Mouse (Mus musculus): ENCODE data around the gene Hoxb2. TPM values are rescaled to one million over a fixed set of nuclear protein-coding genes. Genes with fewer than 3 reads are reported as not detected.

Hoxb2 gene
- polyA plus RNA-seq, 1 experiment: not detected

DNA sequence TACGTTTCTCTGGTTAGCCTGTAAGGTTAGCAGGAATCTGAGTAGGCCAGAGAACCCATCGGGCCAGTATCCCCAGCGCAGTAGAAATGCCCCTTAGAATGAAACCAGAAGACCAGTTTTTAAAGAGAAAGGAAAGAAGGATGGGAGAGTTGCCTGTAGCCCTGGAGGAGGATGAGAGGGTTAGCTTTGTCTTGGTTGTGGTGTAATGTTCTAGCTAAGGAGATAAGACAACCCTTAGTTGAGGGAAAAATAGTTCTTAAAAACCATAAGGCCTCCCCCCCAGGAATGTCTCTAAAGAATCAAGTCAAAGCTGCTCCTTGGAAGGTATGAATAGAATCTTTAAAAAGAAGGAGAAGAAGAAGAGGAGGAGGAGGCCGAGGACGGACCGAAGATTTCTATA, 27.6 kb upstream of the Hoxb2 start:
- no peak overlapping the region for H3K4me3 ChIP-seq (ENCODE audit: insufficient read depth, poor library complexity, severe bottlenecking)
- peaks cover 80% of the 10 kb centered on the region for H3K27me3 ChIP-seq (ENCODE audit: control insufficient read depth, insufficient read depth, insufficient read length)
- TF ChIP-seq MYOG (IDR thresholded peaks at IDR 0.05; ENCODE audit: control insufficient read depth, extremely low read depth, insufficient read length): no peak
- no peak for TF ChIP-seq USF1 (IDR thresholded peaks at IDR 0.05; ENCODE audit: low read depth)
- TF ChIP-seq CTCF (IDR thresholded peaks at IDR 0.05; ENCODE audit: control insufficient read depth, insufficient read depth, insufficient read length): no peak
- TF ChIP-seq MYOD1 (IDR thresholded peaks at IDR 0.05; ENCODE audit: control insufficient read depth, insufficient read length, low read depth): no peak
- no peak for TF ChIP-seq MAX (IDR thresholded peaks at IDR 0.05)
- TF ChIP-seq CEBPB (IDR thresholded peaks at IDR 0.05; ENCODE audit: low read depth): no peak
- TF ChIP-seq FOSL1 (IDR thresholded peaks at IDR 0.05; ENCODE audit: insufficient read depth, low read length, poor library complexity, severe bottlenecking): no peak
- no peaks in the 10 kb centered on the region for H3K79me3 ChIP-seq (ENCODE audit: low read depth)
- no peak overlapping the region for H3ac ChIP-seq (ENCODE audit: control insufficient read depth, insufficient read length, low read depth)
- H3K79me2 ChIP-seq (ENCODE audit: control insufficient read depth, insufficient read depth): no peaks in the 10 kb centered on the region
- no peaks in the 10 kb centered on the region for H3K36me3 ChIP-seq (ENCODE audit: control insufficient read depth, insufficient read depth)

DNA sequence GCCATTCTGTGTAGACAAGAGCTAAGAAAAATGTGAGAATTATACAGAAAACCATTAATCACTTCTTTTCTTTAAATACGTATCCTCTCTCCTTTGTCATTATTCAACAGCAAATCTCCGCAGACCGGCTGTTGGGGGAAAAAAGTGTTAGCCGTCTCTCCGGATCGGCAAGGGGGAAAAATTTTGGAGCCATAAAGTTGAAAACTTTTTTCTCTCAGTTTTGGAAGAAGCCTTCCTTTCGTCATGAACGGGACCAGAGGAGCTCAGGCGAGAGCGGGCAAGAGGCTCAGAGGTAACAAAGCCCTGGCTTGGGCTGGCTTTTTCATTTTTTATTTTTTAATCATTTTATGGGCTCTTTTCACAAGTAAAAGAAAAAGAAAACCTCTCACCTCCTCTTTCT, 27.2 kb upstream of the Hoxb2 start, which contains the start of gene Hoxb3:
TSS of gene Hoxb3 (plus strand) at position 173 of the 400 bp plus-strand sequence.
- Histone ChIP-seq H3K36me3 (ENCODE audit: control insufficient read depth, insufficient read depth) (no peaks in the 10 kb centered on the region), H3K27me3 (ENCODE audit: control insufficient read depth, insufficient read depth, insufficient read length) (peaks cover 79% of the 10 kb centered on the region), H3K4me3 (ENCODE audit: insufficient read depth, poor library complexity, severe bottlenecking) (no peak within 1 kb of the TSS), H3K79me2 (ENCODE audit: control insufficient read depth, insufficient read depth) (no peaks in the 10 kb centered on the region), H3K79me3 (ENCODE audit: low read depth) (no peaks in the 10 kb centered on the region), H3ac (ENCODE audit: control insufficient read depth, insufficient read length, low read depth) (no peak within 1 kb of the TSS)
- TF ChIP-seq USF1 (IDR thresholded peaks at IDR 0.05; ENCODE audit: low read depth) (no peak), MYOG (IDR thresholded peaks at IDR 0.05; ENCODE audit: control insufficient read depth, extremely low read depth, insufficient read length) (no peak), MYOD1 (IDR thresholded peaks at IDR 0.05; ENCODE audit: control insufficient read depth, insufficient read length, low read depth) (no peak), CTCF (IDR thresholded peaks at IDR 0.05; ENCODE audit: control insufficient read depth, insufficient read depth, insufficient read length) (no peak), MAX (IDR thresholded peaks at IDR 0.05) (no peak), FOSL1 (IDR thresholded peaks at IDR 0.05; ENCODE audit: insufficient read depth, low read length, poor library complexity, severe bottlenecking) (no peak), CEBPB (IDR thresholded peaks at IDR 0.05; ENCODE audit: low read depth) (no peak)

DNA sequence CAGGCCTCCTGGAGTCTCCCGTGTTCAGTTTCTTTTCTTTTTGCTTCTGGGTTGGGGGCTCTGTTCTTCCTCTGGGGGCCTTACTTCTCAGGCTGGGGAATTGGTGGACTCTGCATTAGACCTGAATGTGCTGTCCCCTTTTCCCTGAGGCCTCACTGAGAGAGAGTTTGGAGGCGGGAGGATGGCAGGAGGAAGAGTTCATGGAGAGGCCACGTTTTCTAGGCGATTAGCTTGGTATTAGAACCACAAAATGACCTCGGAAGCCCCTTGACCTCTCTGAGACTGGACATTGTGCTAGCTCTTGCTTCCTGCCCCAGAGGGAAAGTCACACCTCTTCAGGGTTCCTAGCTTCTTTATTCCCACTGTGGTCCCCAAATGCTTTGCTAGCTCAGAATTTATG, 26.2 kb upstream of the Hoxb2 start:
- Histone ChIP-seq H3K79me3 (ENCODE audit: low read depth) (no peaks in the 10 kb centered on the region), H3K27me3 (ENCODE audit: control insufficient read depth, insufficient read depth, insufficient read length) (peaks cover 77% of the 10 kb centered on the region), H3K36me3 (ENCODE audit: control insufficient read depth, insufficient read depth) (no peaks in the 10 kb centered on the region), H3K4me3 (ENCODE audit: insufficient read depth, poor library complexity, severe bottlenecking) (no peak overlapping the region), H3ac (ENCODE audit: control insufficient read depth, insufficient read length, low read depth) (no peak overlapping the region), H3K79me2 (ENCODE audit: control insufficient read depth, insufficient read depth) (no peaks in the 10 kb centered on the region)
- TF ChIP-seq CEBPB (IDR thresholded peaks at IDR 0.05; ENCODE audit: low read depth): no peak
- no peak for TF ChIP-seq CTCF (IDR thresholded peaks at IDR 0.05; ENCODE audit: control insufficient read depth, insufficient read depth, insufficient read length)
- TF ChIP-seq MYOD1 (IDR thresholded peaks at IDR 0.05; ENCODE audit: control insufficient read depth, insufficient read length, low read depth): no peak
- no peak for TF ChIP-seq FOSL1 (IDR thresholded peaks at IDR 0.05; ENCODE audit: insufficient read depth, low read length, poor library complexity, severe bottlenecking)
- no peak for TF ChIP-seq USF1 (IDR thresholded peaks at IDR 0.05; ENCODE audit: low read depth)
- no peak for TF ChIP-seq MYOG (IDR thresholded peaks at IDR 0.05; ENCODE audit: control insufficient read depth, extremely low read depth, insufficient read length)

DNA sequence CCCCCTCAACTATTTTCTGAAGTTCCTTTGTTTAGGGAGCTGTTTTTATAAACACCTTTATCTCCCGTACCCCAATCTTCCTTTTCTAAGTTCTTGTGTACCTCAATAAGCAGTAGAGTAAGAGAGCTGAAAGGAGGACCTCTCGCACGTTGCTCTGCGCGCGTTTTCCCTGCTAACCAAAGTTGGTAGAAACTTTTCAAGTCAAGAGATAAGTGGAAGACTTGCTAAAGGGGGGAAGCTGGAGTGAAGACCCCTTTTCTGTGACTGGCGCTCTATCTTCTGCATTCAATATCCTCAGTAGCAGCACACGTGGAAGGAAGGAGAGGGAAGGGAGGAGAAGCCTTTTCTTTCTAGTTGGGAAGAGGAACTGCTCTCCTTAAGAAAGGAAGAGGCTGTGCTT, 25.4 kb upstream of the Hoxb2 start:
- H3K36me3 ChIP-seq (ENCODE audit: control insufficient read depth, insufficient read depth): no peaks in the 10 kb centered on the region
- H3K27me3 ChIP-seq (ENCODE audit: control insufficient read depth, insufficient read depth, insufficient read length): peaks cover 78% of the 10 kb centered on the region
- TF ChIP-seq USF1 (IDR thresholded peaks at IDR 0.05; ENCODE audit: low read depth) (no peak), FOSL1 (IDR thresholded peaks at IDR 0.05; ENCODE audit: insufficient read depth, low read length, poor library complexity, severe bottlenecking) (no peak)
- H3K79me2 ChIP-seq (ENCODE audit: control insufficient read depth, insufficient read depth): no peaks in the 10 kb centered on the region
- H3K79me3 ChIP-seq (ENCODE audit: low read depth): no peaks in the 10 kb centered on the region
- no peak overlapping the region for H3K4me3 ChIP-seq (ENCODE audit: insufficient read depth, poor library complexity, severe bottlenecking)
- no peak overlapping the region for H3ac ChIP-seq (ENCODE audit: control insufficient read depth, insufficient read length, low read depth)

DNA sequence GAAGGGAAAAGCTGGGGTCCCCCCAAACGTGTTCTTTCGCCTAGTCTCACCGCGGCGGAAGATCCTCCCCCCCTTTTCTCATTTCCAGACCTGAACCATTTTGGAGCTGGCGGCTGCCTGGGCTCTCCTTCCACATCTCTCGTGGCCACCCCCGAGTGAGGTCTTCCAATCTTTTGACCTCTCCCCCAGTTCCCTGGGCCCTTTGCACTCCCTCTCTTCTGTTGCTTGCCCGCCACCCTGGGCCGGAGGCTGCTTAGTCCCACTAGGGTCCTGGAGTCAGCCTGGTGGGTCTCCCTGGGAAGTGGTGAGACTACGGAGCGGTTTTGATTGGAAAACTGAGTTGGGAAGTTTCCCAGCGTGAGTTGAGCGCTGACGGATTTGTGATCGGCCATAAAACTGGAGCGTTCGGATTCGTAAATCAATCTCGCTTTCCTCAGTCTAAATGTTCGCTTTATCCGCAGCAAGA, 24.5 kb upstream of the Hoxb2 start:
- Histone ChIP-seq H3K36me3 (ENCODE audit: control insufficient read depth, insufficient read depth) (no peaks in the 10 kb centered on the region), H3K4me3 (ENCODE audit: insufficient read depth, poor library complexity, severe bottlenecking) (no peak overlapping the region), H3K27me3 (ENCODE audit: control insufficient read depth, insufficient read depth, insufficient read length) (peaks cover 79% of the 10 kb centered on the region), H3ac (ENCODE audit: control insufficient read depth, insufficient read length, low read depth) (no peak overlapping the region), H3K79me2 (ENCODE audit: control insufficient read depth, insufficient read depth) (no peaks in the 10 kb centered on the region), H3K79me3 (ENCODE audit: low read depth) (no peaks in the 10 kb centered on the region)
- TF ChIP-seq FOSL1 (IDR thresholded peaks at IDR 0.05; ENCODE audit: insufficient read depth, low read length, poor library complexity, severe bottlenecking): no peak
- TF ChIP-seq USF1 (IDR thresholded peaks at IDR 0.05; ENCODE audit: low read depth): no peak
- no peak for TF ChIP-seq MYOG (IDR thresholded peaks at IDR 0.05; ENCODE audit: control insufficient read depth, extremely low read depth, insufficient read length)
- no peak for TF ChIP-seq MYOD1 (IDR thresholded peaks at IDR 0.05; ENCODE audit: control insufficient read depth, insufficient read length, low read depth)

DNA sequence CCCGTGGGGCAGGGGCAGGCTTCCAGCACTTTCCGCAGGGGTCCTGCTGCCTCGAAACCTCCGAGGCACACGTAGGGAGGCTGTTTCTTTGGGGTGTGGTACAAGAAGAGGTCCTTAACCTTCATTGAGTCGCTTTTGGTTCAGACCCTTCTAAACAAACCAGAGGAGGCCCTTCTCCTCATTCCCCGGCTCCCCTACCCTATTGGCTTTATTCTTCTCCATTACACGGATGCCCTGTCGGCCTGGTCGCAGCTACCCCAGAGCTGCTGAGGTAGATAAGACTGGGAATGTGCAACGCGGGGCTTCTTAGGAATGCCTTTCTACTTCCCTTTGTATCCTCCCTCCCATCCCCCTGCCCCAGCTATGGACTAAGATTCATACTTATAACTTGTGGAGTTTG, 23.6 kb upstream of the Hoxb2 start:
- no peak for TF ChIP-seq MYOG (IDR thresholded peaks at IDR 0.05; ENCODE audit: control insufficient read depth, extremely low read depth, insufficient read length)
- no peak for TF ChIP-seq FOSL1 (IDR thresholded peaks at IDR 0.05; ENCODE audit: insufficient read depth, low read length, poor library complexity, severe bottlenecking)
- no peak for TF ChIP-seq CEBPB (IDR thresholded peaks at IDR 0.05; ENCODE audit: low read depth)
- TF ChIP-seq USF1 (IDR thresholded peaks at IDR 0.05; ENCODE audit: low read depth): no peak
- no peak for TF ChIP-seq CTCF (IDR thresholded peaks at IDR 0.05; ENCODE audit: control insufficient read depth, insufficient read depth, insufficient read length)
- TF ChIP-seq MYOD1 (IDR thresholded peaks at IDR 0.05; ENCODE audit: control insufficient read depth, insufficient read length, low read depth): no peak
- TF ChIP-seq MAX (IDR thresholded peaks at IDR 0.05): no peak
- Histone ChIP-seq H3ac (ENCODE audit: control insufficient read depth, insufficient read length, low read depth) (no peak overlapping the region), H3K79me3 (ENCODE audit: low read depth) (no peaks in the 10 kb centered on the region), H3K79me2 (ENCODE audit: control insufficient read depth, insufficient read depth) (no peaks in the 10 kb centered on the region), H3K4me3 (ENCODE audit: insufficient read depth, poor library complexity, severe bottlenecking) (no peak overlapping the region), H3K27me3 (ENCODE audit: control insufficient read depth, insufficient read depth, insufficient read length) (peaks cover 77% of the 10 kb centered on the region), H3K36me3 (ENCODE audit: control insufficient read depth, insufficient read depth) (no peaks in the 10 kb centered on the region)

Measured in C2C12 (cell line).